Mouse (Mus musculus) midbrain, embryonic 12.5 days (tissue): ENCODE measurements around the gene Gm4450. TPM values are rescaled to one million over a fixed set of nuclear protein-coding genes. Genes with fewer than 3 reads are reported as not detected.
"Not testable (repeated sequence)": the region's sequence is repeated elsewhere in the genome, so short reads cannot be mapped to it uniquely, and the experiment has no call there.

Experiments
- ATAC-seq: fragments of 200-750 bp; cut with Nextera tagmentation; 2 replicates; pipeline ENCODE4 v1.8.0; 2017; ENCODE audit warnings: low read depth, moderate TSS enrichment, moderate library complexity; ENCODE audit not compliant: low FRiP score
- H3K27ac ChIP-seq: fragments of 300-500 bp; sonication (generic); replicated peaks from 2 replicates; pipeline ENCODE4 v1.5.1; 2016; ENCODE audit warnings: mild to moderate bottlenecking
- H3K27me3 ChIP-seq: fragments of 300-500 bp; sonication (generic); 2 replicates; pipeline ENCODE4 v1.6.1; 2016; ENCODE audit warnings: mild to moderate bottlenecking
- H3K36me3 ChIP-seq: fragments of 300-500 bp; sonication (generic); 2 replicates; pipeline ENCODE4 v1.6.1; 2016
- H3K4me1 ChIP-seq: fragments of 300-500 bp; sonication (generic); 2 replicates; pipeline ENCODE4 v1.6.1; 2016
- H3K4me2 ChIP-seq: fragments of 300-500 bp; sonication (generic); replicated peaks from 2 replicates; pipeline ENCODE4 v1.6.1; 2016; ENCODE audit warnings: mild to moderate bottlenecking, moderate library complexity
- H3K4me3 ChIP-seq: fragments of 300-500 bp; sonication (generic); 2 replicates; pipeline ENCODE4 v1.5.1; 2016; ENCODE audit warnings: mild to moderate bottlenecking
- H3K9ac ChIP-seq: fragments of 300-500 bp; sonication (generic); replicated peaks from 2 replicates; pipeline ENCODE4 v1.6.1; 2016; ENCODE audit warnings: mild to moderate bottlenecking, moderate library complexity
- H3K9me3 ChIP-seq: fragments of 300-500 bp; sonication (generic); 2 replicates; pipeline ENCODE4 v1.6.1; 2016; ENCODE audit warnings: mild to moderate bottlenecking
- WGBS: fragments of 180-500 bp; shearing (Covaris S2); methylation state at CpG from one replicate; pipeline ENCODE4 v1.1.7; 2016; 5-methylcytosine and 5-hydroxymethylcytosine counted together
- polyA plus RNA-seq: library from polyadenylated mRNA; unstranded; fragments of >200 nt; fragmentation: Nextera tagmentation; extraction: Ambion mirVana; gene quantifications from 2 replicates; pipeline ENCODE4 v1.2.1, GENCODE M21; 2016

Gm4450 gene
- polyA plus RNA-seq, 1 experiment from 2014 or later, result not detected

DNA sequence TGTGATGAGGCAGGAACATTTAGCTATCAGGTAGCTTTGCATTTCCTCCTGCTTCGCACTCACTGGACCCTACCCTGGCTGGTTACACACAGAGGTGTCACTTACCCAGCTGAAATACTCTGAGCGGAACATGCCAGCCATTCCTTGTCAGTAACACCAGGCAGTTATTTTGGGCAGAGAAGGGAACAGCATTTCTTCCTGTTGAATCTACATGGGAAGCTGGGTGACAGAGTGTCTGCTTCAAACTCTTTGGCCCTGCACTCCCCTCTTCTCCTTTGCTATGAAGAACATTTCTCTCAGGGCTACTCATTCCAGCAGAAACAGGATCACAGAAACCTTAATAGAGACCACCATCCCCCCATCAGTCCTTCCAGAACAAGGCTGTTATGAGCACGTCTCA, 42.6 kb downstream of the Gm4450 start:
- WGBS, result 85% methylated on average over 3 of the region's 3 CpGs

DNA sequence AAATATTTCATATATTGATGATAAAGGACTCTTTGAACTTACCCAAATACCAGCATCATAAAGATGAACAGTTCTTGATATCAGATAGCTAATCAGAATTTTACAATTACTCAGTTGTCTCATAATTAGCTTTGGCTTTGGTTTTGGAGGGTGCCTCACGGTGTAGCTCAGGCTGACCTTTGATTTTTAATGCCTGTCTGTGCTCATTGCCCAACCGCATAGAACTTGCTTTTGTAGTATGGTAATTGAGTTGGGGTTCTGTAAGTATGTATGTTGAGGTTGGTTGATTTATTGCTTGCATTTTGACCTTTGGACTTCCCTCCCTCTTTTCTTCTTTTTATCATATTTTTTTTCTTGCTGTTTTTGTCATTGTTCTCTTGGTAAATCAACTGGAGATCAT, 43.2 kb downstream of the Gm4450 start:
- no peaks in the 10 kb centered on the region for H3K4me1 ChIP-seq
- no peak overlapping the region for H3K9ac ChIP-seq
- no peak overlapping the region for H3K4me3 ChIP-seq
- no peak for ATAC-seq
- H3K4me2 ChIP-seq, result no peak overlapping the region
- 88% methylated on average over 2 of the region's 2 CpGs for WGBS
- no peaks in the 10 kb centered on the region for H3K27me3 ChIP-seq
- no peak overlapping the region for H3K27ac ChIP-seq
- H3K36me3 ChIP-seq, result no peaks in the 10 kb centered on the region
- H3K9me3 ChIP-seq, result no peaks in the 10 kb centered on the region

More for the DNA sequence above, 42.6 kb downstream of the Gm4450 start:
- H3K4me3 ChIP-seq, result no peak overlapping the region
- no peaks in the 10 kb centered on the region for H3K4me1 ChIP-seq
- no peaks in the 10 kb centered on the region for H3K9me3 ChIP-seq
- H3K27ac ChIP-seq, result no peak overlapping the region
- H3K4me2 ChIP-seq, result no peak overlapping the region
- no peaks in the 10 kb centered on the region for H3K27me3 ChIP-seq
- H3K9ac ChIP-seq, result no peak overlapping the region
- H3K36me3 ChIP-seq, result no peaks in the 10 kb centered on the region
- no peak for ATAC-seq

DNA sequence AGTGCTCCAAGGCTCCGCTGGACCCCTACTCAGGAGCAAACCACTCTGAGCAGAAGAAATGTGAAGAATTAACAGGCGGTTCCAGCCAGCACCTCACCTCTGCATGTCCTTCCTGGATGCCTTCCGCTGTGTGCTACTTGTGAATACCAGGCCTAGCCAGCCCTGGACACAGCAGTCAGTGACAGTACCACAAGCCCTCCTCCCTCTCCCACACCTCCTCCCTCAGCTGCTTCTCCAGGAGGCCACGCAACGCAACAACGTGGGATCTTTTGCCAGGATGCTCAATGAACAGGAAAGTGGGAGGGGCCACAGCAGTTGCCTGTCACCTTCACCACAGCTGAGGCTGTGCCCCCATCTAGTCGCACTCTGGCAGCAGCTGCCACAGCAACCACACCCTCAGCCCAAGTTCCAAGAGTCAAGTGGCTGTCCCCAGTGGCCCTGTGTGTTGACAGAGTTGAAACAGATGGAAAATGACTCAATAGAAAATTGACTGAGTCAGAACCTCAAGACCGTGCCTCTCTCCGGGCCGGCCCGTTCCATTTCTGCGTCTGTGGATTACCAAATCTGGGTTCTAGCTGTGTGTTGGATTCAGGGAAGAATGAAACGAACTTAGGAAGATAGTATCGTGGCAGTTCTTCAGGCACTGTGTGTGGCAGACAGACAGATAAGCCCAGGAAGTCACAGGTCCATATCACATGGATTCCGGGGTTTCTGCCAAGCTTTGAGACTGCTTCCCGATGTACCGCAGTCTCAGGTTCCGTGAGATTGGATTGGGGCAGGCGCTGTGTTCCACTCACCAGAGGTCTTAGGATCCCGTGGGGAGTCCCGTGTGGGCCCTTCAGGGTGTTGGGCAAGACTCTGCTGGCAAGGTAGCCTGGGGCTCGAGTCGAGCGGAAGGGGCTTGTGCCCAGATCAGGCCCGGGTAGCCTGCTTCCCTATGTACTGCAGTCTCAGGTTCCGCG, 46.0 kb downstream of the Gm4450 start:
- not testable (repeated sequence) for H3K9me3 ChIP-seq, H3K27ac ChIP-seq, H3K4me2 ChIP-seq, H3K4me3 ChIP-seq, H3K4me1 ChIP-seq, H3K27me3 ChIP-seq, ATAC-seq, H3K36me3 ChIP-seq, H3K9ac ChIP-seq
- 95% methylated on average over 16 of the region's 27 CpGs for WGBS

DNA sequence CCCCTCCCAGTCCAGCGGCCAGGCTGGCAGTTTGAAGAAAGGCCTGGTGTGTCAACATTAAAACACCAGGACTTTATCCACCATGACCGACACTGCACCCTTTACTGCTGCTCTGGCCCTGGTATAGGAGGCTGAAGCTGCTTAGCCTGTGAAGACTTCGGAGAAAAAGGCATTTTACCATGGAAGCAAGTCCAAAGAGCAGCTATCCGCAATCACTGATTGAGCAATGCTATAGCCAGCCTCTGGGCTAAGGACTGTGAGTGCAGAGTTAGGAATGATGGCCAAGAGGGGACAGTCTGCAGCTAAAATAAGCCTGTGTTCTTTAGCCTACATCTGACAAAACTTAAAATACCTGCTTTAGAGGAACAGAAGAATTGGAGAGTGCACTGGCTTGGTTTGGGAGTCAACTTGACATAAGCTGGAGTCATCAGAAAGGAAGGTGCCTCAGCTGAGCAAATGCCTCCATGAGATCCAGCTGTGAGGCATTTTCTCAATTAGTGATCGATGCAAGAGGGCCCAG, 49.6 kb downstream of the Gm4450 start:
- H3K36me3 ChIP-seq, result not testable (repeated sequence)
- WGBS, result 66% methylated on average over 5 of the region's 5 CpGs

DNA sequence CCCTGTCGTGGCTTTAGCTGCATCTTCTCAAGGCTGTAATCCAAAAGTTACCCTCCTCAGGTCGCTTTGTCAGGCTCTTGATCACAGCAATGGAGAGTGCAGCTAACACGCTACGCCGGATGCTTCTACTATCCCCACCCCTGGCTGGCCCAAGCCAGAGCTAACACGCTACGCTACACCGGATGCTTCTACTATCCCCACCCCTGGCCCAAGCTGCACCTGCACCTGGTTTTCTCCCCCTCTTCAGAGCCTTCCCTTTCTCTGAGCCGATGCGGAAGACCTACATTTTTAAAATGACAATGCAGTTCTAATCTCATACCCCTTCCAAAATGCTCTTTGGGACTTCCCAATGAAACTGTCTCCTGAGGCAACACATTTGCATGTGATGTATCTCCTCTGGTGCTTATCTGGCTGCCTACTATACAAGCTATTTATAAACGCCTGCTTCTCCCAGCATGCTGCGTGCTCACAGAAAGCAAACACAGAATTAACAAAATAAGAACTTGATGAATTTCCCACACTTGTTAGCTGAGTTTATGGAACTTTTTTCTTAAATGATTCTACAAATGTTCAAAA, 50.3 kb downstream of the Gm4450 start:
- not testable (repeated sequence) for H3K4me2 ChIP-seq, H3K9me3 ChIP-seq, H3K27me3 ChIP-seq, H3K4me3 ChIP-seq, H3K36me3 ChIP-seq, H3K4me1 ChIP-seq, H3K27ac ChIP-seq, ATAC-seq, H3K9ac ChIP-seq
- WGBS, result 57% methylated on average over 12 of the region's 12 CpGs

More for the DNA sequence above, 49.6 kb downstream of the Gm4450 start:
- H3K4me1 ChIP-seq, H3K27me3 ChIP-seq, ATAC-seq, H3K4me2 ChIP-seq, H3K27ac ChIP-seq, H3K4me3 ChIP-seq, H3K9ac ChIP-seq, H3K9me3 ChIP-seq: not testable (repeated sequence)

DNA sequence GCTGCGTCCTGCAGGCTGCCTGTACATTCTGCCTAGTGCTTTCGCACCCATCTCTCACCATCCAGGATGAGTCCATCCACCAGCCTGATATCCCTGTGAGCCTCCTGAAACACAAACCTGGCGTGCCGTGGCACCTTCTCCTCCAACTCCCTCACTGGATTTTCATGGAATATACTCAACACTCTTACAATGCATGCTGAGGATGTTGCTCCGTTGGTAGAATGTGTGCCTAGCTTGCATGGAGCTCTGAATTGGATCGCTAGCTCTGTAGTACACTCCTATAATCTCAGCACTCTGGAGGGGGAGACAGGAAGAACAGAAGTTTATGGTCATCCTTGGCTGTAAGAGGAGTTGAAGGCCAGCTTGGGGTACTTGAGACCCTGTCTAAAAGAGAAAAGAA, 51.0 kb downstream of the Gm4450 start:
- ATAC-seq, result not testable (repeated sequence)

DNA sequence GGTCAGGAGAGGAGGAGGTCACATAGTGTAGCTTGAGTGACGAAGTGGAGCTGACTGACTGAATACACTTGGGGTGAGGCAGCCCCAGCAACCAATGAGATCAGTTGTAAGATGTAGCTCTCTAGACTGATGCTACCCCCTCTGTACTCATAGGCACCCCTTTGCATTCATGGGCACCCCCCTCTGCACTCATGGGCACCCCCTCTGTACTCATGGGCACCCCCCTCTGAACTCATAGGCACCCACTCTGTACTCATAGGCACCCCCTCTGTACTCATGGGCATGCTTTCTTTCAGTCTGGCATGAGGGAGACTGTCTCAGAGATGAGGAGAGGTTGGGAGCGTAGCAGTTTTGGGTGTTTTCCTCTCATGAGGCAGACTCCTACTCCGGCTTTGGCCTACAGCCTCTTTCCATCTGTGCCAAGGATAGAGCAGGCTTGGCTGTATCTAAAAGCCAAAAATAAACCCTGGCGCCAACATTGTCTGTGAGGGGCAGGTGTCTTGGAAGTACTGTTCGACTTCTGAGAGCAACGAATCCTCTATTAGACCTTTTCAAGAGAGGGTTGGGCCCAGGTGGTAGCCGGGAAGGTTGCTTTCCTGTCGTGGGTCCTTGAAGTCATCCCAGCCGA, 52.5 kb downstream of the Gm4450 start:
- H3K27me3 ChIP-seq, ATAC-seq, H3K9me3 ChIP-seq, H3K4me1 ChIP-seq, H3K36me3 ChIP-seq, H3K27ac ChIP-seq, H3K9ac ChIP-seq, H3K4me2 ChIP-seq, H3K4me3 ChIP-seq: not testable (repeated sequence)
- WGBS, result 95% methylated on average over 9 of the region's 9 CpGs

More for the DNA sequence above, 51.0 kb downstream of the Gm4450 start:
- H3K27me3 ChIP-seq, H3K4me3 ChIP-seq, H3K9ac ChIP-seq, H3K4me2 ChIP-seq, H3K4me1 ChIP-seq, H3K9me3 ChIP-seq, H3K36me3 ChIP-seq, H3K27ac ChIP-seq: not testable (repeated sequence)
- WGBS, result 90% methylated on average over 6 of the region's 6 CpGs

Other genes starting within 250 kb of the Gm4450 start
- gene Reg4, start 235.0 kb downstream of the Gm4450 start, polyA plus RNA-seq, result not detected in 2 replicates
- gene Hmgcs2, start 176.7 kb downstream of the Gm4450 start, polyA plus RNA-seq, result 5.0 and 6.7 TPM in 2 replicates
- gene Phgdh, start 117.1 kb downstream of the Gm4450 start, polyA plus RNA-seq, result 257 and 278 TPM in 2 replicates
- 9.9 and 10.1 TPM in 2 replicates for gene Zfp697, start 74.7 kb downstream of the Gm4450 start, polyA plus RNA-seq
- not detected in 2 replicates for gene Hsd3b4, start 53.4 kb upstream of the Gm4450 start, polyA plus RNA-seq
- not detected in 2 replicates for gene Gm10681, start 131.7 kb upstream of the Gm4450 start, polyA plus RNA-seq
- not detected in 2 replicates for gene Hsd3b5, start 173.1 kb upstream of the Gm4450 start, polyA plus RNA-seq